Mouse (Mus musculus) ovary, adult 18-20 months (tissue): Measurements from ENCODE around the gene 2310007B03Rik.

Experiments used
- DNase-seq: peaks from one replicate; pipeline ENCODE4 v3.0.0; 2022; ENCODE audit warnings: low spot score, mixed read lengths

The 2310007B03Rik gene

DNA sequence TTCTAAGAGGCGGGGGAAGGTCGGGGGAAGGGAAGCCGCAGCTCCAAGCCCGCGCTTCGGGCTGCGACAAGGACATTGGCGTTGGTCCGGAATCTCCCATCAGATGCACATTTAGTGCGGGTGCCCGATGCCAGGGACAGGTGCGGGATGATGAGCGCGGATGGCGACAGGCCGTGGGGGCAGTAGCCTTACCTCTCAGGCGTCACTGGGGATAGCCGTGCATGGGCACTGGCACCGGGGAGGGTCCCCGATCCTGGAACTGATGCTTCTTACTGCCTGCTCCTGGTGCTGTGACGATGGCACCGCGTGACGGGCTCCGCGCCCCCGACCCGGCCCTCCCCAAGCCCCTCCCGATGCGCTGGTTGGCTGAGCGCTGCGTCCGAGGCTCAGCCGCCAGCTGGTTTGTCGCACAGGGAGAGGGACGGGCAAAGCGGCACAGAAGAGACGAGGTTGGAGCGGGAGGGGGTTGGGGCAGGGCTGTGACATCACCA, 59.1 kb downstream of the 2310007B03Rik start, which contains the start of gene Kif1a:
TSS of gene Kif1a (minus strand) at position 381 of the 491 bp plus-strand sequence.
- no peak for DNase-seq
